Mouse (Mus musculus) splenic B cell, adult 2 months (primary cell): ENCODE measurements around the gene Fam131a.

Source experiments
- DNase-seq: peaks from one replicate; pipeline ENCODE4 v3.0.0-alpha.2; 2011; ENCODE audit warnings: low read depth, low spot score
- H3K27me3 ChIP-seq: 2 replicates; pipeline ENCODE4 v1.6.1; 2012; ENCODE audit warnings: mild to moderate bottlenecking, low read length, moderate library complexity, mixed read lengths; ENCODE audit not compliant: control insufficient read depth, poor library complexity, insufficient read depth, severe bottlenecking
- H3K36me3 ChIP-seq: 2 replicates; pipeline ENCODE4 v1.6.1; 2012; ENCODE audit warnings: mild to moderate bottlenecking, low read length, moderate library complexity, mixed read lengths; ENCODE audit not compliant: control insufficient read depth, poor library complexity, insufficient read depth, severe bottlenecking

Gene Fam131a

DNA sequence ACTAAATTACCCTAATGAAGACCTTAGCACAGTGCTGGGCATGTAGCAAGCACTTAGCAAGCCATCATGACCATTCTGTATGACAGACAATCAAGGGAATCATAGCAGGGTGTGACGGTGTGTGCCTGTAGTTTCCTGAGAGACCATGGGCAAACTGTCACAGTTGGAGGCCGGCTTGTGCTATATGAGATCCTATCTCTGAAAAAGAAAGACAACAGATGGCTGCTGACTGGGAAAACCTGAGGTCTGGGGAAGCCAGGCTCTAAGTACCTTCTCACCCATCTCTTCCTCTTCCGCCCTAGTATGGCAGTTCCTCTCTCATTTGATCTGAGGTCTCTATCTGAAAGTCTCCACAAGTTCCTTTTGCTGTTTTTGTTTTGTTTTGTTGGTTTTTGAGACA, 12.7 kb downstream of the Fam131a start:
- no peaks in the 10 kb centered on the region for H3K27me3 ChIP-seq
- DNase-seq = no peak
- no peaks in the 10 kb centered on the region for H3K36me3 ChIP-seq

DNA sequence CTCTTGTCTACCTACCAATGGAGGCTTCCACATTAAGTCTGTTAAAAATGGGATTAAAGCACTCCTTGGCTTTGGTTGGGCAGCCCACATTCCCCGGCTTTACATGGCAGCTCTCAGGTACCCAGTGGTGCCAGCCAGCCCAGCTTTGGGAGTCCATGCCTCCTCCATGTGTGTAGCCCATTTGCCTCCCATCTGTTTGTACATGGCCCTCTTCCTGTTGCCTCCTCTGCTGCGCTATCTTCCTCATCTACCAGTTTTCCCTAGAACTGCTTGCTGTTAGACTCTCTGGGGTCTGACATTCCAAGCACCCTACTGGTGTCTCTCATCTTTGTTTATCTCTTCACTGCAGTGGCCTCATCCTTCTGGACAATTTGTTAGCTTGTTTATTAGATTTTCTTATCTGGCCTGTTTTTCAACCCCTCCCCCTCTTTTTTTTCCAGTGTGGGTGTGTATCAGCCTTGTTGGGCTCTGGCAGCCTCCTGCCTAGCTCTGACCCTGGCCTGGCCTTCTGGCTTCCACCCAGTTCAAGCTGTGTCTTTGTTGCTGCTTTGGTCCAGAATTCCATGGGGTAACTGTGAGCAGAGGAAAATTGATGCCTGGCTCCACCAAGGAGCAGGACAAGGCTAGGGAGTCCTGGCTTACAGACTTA, 13.5 kb downstream of the Fam131a start:
- no peaks in the 10 kb centered on the region for H3K27me3 ChIP-seq
- no peaks in the 10 kb centered on the region for H3K36me3 ChIP-seq
- DNase-seq = no peak

DNA sequence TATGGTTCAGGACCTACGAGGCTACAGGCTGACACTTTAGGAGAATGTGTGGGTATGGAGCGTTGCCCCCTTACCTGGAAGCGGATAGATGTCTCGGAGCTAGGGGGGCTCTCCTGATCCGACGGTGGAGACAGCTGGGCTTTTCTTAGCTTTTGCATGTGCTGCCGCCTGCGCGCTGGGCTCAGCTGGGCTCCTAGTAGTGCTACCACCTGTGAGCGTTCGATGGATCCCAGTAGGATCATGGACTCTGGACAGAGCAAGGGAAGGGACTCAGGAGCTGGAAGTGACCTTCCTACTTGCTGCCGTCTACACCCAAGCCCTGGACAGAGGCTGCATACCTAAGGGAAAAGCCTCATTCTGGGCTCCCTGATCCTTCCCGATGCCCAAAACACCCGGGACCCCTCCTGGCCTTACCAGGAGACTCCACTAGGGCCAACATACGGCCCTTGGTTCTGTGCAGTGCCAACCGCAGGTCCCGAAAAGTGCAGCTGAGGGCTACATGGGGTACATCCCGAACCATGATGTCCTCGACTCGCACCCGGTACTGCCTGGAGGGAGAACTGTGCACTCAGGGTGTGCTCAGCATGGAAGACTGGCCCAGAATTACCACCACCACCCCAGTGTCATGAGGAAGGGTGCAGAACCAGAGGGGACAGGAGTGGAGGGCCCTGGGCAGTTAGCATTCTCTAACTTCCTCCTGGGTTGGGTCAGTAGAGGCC, 15.3 kb downstream of the Fam131a start:
- DNase-seq = no peak
- H3K27me3 ChIP-seq = no peaks in the 10 kb centered on the region
- no peaks in the 10 kb centered on the region for H3K36me3 ChIP-seq

DNA sequence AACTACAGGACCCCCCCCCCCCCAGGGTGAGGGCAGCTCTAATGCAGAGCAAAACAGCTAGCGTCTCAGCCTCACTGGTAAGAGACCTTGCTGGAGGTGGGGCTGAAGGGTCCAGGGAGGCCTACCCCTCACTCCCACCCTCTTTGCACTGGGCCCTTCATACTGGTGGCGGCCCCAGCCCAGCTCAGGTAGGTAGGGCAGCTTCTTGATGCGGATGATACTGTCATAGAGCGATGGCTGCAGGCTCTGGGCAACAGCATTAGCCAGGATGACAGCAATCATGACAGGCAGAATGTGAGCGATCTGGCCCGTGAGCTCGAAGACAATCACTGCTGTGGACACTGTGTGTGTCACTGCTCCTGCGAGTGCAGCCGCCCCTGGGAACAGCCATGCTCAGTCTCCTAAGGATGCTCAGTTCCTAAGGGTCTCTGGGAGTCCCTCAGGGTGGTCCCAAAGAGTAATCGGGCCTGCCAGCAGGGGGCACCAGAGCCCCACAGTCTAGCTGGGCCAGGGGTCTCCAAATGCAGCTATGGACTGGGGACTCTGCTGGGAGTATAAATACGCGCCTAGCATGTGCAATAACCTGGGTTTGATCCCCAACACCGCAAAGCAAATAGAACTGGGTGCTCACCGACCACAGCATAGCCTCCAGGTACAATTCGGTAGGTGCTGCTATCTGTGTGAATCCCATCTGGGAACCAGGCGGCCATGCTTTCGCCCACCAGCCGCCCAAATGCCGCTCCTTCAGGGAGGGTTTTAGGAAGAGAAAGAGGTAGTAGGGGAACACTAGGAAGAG, 16.1 kb downstream of the Fam131a start:
- Histone ChIP-seq H3K36me3 (no peaks in the 10 kb centered on the region), H3K27me3 (no peaks in the 10 kb centered on the region)
- peak; percentile 44 for DNase-seq

DNA sequence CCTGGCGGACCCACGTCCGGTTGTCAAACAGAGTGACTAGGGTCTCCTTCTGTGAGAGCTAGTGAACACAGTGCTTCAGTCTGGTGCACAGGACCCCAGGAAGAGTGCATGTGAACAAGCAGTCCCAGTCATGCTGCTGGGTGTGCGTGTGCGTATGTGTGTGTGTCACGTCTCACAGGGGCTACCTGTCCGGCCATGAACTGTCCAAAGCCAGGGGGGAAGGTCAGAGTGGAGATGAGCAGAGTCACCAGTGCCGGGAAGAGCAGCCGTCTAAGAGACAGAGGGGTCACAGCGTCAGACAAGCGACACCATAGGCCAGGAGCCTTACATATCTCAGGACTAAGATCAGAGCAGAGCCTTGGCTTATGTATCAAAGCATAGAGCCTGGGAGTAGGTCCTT, 17.3 kb downstream of the Fam131a start:
- H3K36me3 ChIP-seq = no peaks in the 10 kb centered on the region
- DNase-seq = no peak
- H3K27me3 ChIP-seq = no peaks in the 10 kb centered on the region

DNA sequence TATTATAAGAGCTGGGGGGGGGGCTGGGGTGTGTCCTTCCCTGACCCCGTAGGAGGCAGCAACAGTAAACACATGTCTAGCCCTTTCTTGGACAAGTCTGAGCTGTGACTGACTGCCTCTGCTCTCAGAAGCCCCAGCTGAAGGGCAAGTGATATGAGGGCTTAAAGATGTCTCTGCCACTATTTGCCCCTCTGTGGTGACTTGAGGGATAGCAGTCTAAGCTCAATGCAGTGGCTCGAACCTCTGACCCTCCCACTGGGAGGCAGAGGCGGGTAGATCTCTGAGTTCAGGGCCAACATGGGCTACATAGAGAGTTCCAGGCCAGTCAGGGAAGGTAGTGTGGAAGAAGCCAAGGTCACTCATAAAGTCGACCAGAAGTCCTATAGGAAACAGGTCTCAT, 17.8 kb downstream of the Fam131a start:
- Histone ChIP-seq H3K27me3 (no peaks in the 10 kb centered on the region), H3K36me3 (no peaks in the 10 kb centered on the region)
- DNase-seq = peak; percentile 32

DNA sequence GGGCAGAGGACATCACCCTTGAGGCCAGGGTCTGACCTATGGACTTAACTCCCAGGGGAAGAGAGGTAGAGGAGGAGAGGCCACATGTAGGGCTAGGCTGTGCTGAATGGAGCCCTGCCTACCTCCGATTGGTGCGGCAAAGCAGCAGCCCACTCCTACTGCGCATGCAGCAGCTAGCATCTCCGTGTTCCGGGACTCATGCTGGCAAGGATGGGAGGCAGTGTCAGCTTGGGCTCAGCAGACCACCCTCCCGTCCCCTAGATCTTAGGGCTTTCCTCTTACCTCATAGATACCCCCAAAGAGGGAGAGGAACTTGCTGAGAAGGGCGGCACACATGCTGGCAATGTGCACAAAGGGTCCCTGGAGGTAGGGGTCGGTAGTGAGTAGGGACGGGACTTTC, 19.1 kb downstream of the Fam131a start:
- no peaks in the 10 kb centered on the region for H3K27me3 ChIP-seq
- H3K36me3 ChIP-seq = no peaks in the 10 kb centered on the region
- DNase-seq = no peak

DNA sequence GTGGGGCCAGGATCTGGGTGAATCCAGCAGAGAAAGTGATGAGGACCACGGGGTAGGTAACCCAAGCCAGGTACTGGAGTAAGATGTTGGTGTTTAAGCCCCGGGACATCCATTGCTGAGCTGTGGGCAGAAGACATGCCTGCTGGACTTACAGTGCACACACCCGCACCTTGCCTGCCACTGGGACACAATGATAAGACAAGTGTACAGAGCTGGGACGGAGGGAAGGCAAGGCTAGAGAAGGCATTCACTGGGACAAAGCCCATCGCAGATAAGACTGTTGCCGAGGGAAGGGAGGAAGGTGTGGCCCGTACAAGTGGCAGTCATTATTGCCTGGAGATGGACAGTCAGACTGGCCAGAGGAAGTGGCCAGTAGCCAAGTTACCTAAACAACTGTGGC, 19.8 kb downstream of the Fam131a start:
- no peak for DNase-seq
- no peaks in the 10 kb centered on the region for H3K36me3 ChIP-seq
- H3K27me3 ChIP-seq = no peaks in the 10 kb centered on the region

DNA sequence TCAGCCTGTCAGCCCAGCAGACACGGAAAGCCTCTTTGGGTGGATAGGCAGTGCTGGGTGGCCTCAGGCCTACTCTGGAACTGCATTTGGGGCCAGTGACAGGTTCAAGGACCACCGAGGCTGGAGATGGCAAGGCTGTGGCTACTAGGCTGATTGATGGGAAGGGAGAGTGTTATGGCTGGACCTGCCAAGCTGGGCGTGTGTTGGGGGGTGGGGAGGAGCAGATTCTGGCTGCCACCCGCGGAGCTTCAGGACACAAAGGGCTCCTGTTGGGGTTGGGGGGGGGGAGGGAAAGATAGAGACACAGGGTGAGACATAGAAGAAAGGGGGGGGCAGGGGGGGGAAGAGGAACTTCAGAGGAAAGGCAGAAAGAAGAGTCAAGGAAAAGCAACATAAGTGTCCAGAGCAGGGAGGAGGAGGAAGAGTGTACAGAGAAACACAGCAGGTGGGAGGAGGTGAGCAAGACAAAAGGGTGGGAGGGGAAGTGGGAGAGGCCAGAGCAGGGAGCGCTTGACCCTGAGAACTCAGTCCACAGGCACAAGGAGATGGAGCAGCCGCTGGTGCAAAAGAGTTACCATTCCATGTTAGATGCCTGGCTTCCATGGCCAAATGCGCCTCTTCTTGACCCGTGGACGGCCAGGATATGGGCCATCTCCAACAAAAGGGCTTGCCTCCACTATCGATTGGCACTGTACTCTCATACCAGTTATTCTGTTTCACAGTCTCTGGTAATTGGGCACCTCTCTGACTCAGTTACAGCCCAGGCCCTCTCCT, 21.5 kb downstream of the Fam131a start:
- H3K36me3 ChIP-seq = 0 out of 2 replicates have a peak, but pooled peaks cover 1% of the 10 kb centered on the region
- no peak for DNase-seq
- H3K27me3 ChIP-seq = no peaks in the 10 kb centered on the region

DNA sequence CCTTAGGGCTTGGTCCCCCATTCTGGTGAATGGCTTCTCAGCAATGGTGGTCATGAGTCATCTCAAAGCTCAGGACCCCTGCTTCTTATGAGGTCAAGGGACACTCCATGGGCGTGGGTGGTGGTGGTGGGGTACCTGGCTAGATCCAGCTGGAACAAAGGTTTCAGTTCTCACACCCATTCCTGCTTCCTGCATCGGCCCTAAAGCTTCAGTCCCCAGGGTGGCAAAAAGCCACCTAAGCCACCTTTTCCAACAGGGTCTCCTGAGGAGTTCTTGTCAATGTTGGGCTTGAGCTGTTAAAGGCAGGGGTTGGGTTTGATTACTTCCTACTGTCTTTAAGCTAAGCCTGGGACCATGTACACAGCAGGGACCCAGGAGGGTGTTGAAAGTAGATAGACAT, 22.1 kb downstream of the Fam131a start:
- Histone ChIP-seq H3K36me3 (0 out of 2 replicates have a peak, but pooled peaks cover 2% of the 10 kb centered on the region), H3K27me3 (no peaks in the 10 kb centered on the region)
- no peak for DNase-seq

DNA sequence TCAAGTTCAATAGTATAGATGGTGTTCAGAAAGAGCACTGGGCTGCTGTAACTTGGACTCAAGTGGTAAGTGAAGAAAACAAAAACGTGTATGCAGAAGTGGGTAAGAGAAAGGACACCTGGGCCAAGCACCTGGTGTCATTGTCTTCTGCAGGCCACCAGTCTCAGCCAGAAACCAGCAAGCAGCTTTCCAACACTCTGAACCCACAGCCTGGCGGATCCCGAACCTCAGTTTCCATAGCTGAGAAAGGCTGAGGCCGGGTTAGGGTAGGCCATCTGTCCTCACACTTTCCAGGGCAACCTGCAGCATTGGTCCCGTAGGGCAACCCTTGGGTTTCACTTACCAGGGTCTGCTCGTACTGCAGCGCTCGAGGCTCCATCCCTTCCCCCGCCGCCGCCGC, 22.5 kb downstream of the Fam131a start:
- H3K36me3 ChIP-seq = 0 out of 2 replicates have a peak, but pooled peaks cover 4% of the 10 kb centered on the region
- H3K27me3 ChIP-seq = no peaks in the 10 kb centered on the region
- no peak for DNase-seq

DNA sequence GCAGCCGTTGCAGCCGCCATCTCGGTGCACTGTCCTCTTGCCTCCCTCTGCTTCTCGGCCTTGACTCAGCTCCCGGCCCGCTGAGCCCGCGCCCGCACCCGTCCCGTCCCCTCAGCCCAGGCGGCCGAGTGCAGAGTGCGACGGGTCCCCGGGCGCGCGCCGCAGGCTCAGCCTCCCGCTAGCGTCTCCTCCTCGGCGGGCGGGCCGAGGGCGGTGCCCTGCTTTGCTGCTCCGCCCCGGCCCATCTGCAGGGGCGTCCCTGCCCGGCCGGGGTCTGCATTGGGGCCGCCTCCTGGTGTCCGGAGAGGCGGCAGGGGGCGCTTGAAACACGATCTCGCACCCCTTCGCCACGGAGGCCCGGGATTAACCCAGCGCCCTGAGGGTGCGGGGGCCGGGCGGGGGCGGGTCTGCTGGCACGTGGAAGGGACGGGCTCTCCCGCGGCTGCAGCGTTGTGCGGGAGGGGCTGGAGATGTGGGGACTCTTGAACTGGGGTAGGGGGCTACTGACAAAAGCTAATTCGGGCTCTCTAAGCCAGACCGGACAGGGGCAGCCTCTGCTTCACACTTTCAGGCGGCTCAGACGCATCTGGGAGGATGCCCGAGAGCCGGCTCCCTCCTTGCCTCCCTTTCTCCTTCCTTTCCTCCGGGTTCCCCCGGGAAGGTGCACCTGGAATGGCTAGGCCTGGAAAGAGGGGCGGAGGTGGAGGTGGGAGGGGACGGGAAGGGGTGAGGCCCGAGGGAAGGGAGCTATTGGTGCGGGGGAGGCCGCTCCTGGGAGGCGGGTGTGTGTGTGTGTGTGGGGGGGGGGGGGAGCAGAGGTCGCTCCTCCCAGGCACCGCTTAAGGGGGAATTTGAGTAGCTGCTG, 23.2 kb downstream of the Fam131a start:
- H3K27me3 ChIP-seq = no peaks in the 10 kb centered on the region
- DNase-seq = peak; percentile 50
- peaks cover 4% of the 10 kb centered on the region; the same call in 1 of the 2 replicates for H3K36me3 ChIP-seq

DNA sequence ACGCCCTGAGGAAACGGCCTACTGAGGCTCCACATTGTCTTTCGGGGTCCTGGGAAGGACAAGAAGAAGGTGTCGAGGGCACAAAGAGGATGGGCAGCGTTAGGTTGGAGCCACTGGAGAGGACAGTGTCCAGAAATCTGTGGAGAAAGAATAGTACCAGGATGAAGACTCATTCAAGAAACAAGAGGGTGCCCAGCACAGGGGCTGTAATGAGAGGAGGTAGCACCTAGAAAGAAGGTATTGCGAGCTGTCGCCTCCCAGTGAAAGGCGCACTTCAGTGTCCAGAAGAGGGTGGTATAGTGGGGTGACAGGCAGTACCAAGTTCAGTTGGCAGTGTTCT, 23.8 kb downstream of the Fam131a start:
- no peak for DNase-seq
- H3K27me3 ChIP-seq = no peaks in the 10 kb centered on the region
- H3K36me3 ChIP-seq = peaks cover 6% of the 10 kb centered on the region; the same call in 1 of the 2 replicates
